Mouse (Mus musculus) spleen, adult 2 months (tissue): ENCODE data around the gene Slc41a3.

Source experiments
- CTCF ChIP-seq: fragments of 200-500 bp; IDR thresholded peaks from 2 replicates; pipeline ENCODE4 v1.5.1; 2011; ENCODE audit warnings: mild to moderate bottlenecking, inconsistent platforms; ENCODE audit not compliant: insufficient read depth, insufficient read length, insufficient replicate concordance; ENCODE audit errors: extremely low read depth
- POLR2A ChIP-seq: fragments of 200-500 bp; IDR thresholded peaks from 2 replicates; pipeline ENCODE4 v1.6.1; 2011; ENCODE audit warnings: low read depth, low read length, inconsistent platforms

DNA sequence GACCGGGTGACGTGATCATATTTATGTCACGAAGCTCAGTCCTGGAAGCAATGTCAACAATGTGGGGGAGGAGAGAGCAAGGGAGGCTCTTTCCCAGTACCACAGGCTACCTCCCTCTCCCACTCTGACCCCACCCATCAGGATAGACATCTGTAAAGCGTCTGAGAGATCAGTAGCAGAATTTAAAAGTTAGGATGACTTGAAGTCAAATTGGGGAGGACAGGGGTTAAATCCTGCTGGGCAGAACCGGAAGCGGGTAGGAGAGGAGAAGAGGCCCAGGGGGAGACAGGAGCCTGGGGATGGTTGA is 17.0 kb downstream of the Slc41a3 start:
- TF ChIP-seq CTCF, result no peak
- no peak for TF ChIP-seq POLR2A
